Mouse (Mus musculus): ENCODE measurements around the gene Unc5c.

DNA sequence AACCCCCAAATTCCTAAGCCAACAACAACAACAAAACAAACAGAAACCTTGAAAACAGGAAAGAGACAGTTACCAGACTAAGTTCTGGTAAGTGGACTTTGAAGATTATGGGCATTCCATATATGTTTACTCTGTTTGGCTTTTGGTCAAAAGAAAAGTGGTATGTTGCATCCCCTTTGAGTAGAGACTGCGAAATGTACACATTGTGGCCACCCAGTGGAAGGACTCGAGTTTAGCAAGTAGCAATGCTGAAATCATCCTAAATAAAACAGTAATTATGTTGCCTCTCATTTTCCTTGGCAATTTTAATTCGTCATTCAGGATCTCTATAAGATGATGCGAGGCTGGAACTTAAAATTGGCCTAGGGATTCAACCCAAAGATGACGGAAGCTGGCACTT lies 8.2 kb downstream of the Unc5c start:
- TF ChIP-seq CTCF (IDR thresholded peaks at IDR 0.05; ENCODE audit: extremely low read depth, insufficient read depth, low read length) (no peak), POLR2A (IDR thresholded peaks at IDR 0.05; ENCODE audit: extremely low read depth, insufficient read depth, low read length) (no peak)

All from cortical plate, adult 2 months (tissue).